Mouse (Mus musculus) liver, embryonic 14.5 days (tissue): ENCODE data around the gene Sox6.

Source experiments
- CTCF ChIP-seq: IDR thresholded peaks from 2 replicates; pipeline ENCODE4 v1.5.1; 2016; ENCODE audit warnings: antibody characterized with exemption, low read depth, control low read depth
- EP300 ChIP-seq: IDR thresholded peaks from 2 replicates; pipeline ENCODE4 v1.6.1; 2016; ENCODE audit warnings: antibody characterized with exemption, low read depth

DNA sequence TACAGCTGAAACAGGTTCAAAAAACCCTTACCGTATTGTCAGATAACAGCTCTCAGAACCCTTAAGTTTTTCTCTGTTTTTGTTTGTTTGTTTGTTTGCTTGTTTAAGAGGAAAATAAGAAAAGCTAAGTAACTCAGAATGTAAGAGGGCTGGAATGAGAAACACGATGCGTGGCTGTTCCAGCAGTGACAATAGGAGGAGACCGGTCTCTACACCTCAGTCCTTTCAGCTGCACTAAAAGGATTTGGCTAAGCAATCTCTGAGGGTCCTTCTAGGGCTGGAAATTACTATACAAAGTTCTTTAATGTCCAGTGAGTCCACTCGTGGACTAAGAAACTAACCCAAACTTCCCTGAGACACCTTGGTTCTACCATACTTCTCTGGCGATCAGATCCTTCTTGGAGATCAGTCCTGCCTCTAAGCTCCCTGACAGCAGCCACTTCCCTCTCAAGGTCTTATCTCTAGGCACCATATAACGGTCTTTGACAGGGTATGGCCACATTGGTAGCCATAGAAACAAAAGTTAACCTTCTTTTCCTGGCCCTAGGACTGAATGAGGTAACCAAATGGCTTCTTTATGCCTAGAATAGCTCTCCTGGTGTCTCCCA is 488.3 kb downstream of the Sox6 start:
- TF ChIP-seq EP300 (peak; percentile 95), CTCF (no peak)
